Mouse (Mus musculus) neural tube, embryonic 14.5 days (tissue): ENCODE measurements around the gene Galnt11. TPM values are rescaled to one million over a fixed set of nuclear protein-coding genes. Genes with fewer than 3 reads are reported as not detected.

Experiments used
- ATAC-seq: fragments of 200-750 bp; cut with Nextera tagmentation; 2 replicates; pipeline ENCODE4 v1.8.0; 2017; ENCODE audit warnings: low read depth, mild to moderate bottlenecking, moderate TSS enrichment, moderate library complexity
- H3K27ac ChIP-seq: fragments of 300-500 bp; sonication (generic); 2 replicates; pipeline ENCODE4 v1.5.1; 2014; ENCODE audit warnings: low read depth, mild to moderate bottlenecking, control low read depth, low read length, moderate library complexity, mixed read lengths
- H3K27me3 ChIP-seq: fragments of 300-500 bp; sonication (generic); 2 replicates; pipeline ENCODE4 v1.6.1; 2014; ENCODE audit warnings: low read length; ENCODE audit not compliant: control insufficient read depth, insufficient read depth
- H3K36me3 ChIP-seq: fragments of 300-500 bp; sonication (generic); 2 replicates; pipeline ENCODE4 v1.6.1; 2014; ENCODE audit warnings: low read length, mixed read lengths; ENCODE audit not compliant: control insufficient read depth, insufficient read depth
- H3K4me1 ChIP-seq: fragments of 300-500 bp; sonication (generic); 2 replicates; pipeline ENCODE4 v1.6.1; 2014; ENCODE audit warnings: low read length; ENCODE audit not compliant: control insufficient read depth, insufficient read depth
- H3K4me2 ChIP-seq: fragments of 300-500 bp; sonication (generic); 2 replicates; pipeline ENCODE4 v1.6.1; 2014; ENCODE audit warnings: mild to moderate bottlenecking, low read depth, low read length, control low read depth
- H3K4me3 ChIP-seq: fragments of 300-500 bp; sonication (generic); 2 replicates; pipeline ENCODE4 v1.5.1; 2014; ENCODE audit warnings: low read depth, low read length, control low read depth, mixed read lengths
- H3K9ac ChIP-seq: fragments of 300-500 bp; sonication (generic); replicated peaks from 2 replicates; pipeline ENCODE4 v1.6.1; 2014; ENCODE audit warnings: low read depth, mild to moderate bottlenecking, control low read depth, low read length, mixed read lengths
- H3K9me3 ChIP-seq: fragments of 300-500 bp; sonication (generic); 2 replicates; pipeline ENCODE4 v1.6.1; 2016; ENCODE audit warnings: low read length; ENCODE audit not compliant: control insufficient read depth
- WGBS: fragments of 180-500 bp; shearing (Covaris S2); extraction: QIAGEN DNeasy Blood & Tissue Kit; methylation state at CpG from one replicate; pipeline ENCODE4 v1.1.7; 2014; 5-methylcytosine and 5-hydroxymethylcytosine counted together
- polyA plus RNA-seq: library from polyadenylated mRNA; unstranded; fragments of >200 nt; fragmentation: Nextera tagmentation; extraction: Ambion mirVana; gene quantifications from 2 replicates; pipeline ENCODE4 v1.2.1, GENCODE M21; 2014

Galnt11 gene
- polyA plus RNA-seq, 1 experiment from 2014 or later: 69.0 TPM

GRCm38 (mm10) chr5:25246473-25246865, 24.8 kb downstream of the Galnt11 start:
- Histone ChIP-seq H3K4me3 (no peak overlapping the region), H3K4me1 (no peaks in the 10 kb centered on the region), H3K9me3 (no peaks in the 10 kb centered on the region), H3K27ac (no peak overlapping the region), H3K4me2 (no peak overlapping the region), H3K9ac (no peak overlapping the region), H3K27me3 (no peaks in the 10 kb centered on the region), H3K36me3 (peaks cover 21% of the 10 kb centered on the region)
- 82% methylated on average over 1 of the region's 1 CpGs for WGBS
- ATAC-seq: no peak

DNA sequence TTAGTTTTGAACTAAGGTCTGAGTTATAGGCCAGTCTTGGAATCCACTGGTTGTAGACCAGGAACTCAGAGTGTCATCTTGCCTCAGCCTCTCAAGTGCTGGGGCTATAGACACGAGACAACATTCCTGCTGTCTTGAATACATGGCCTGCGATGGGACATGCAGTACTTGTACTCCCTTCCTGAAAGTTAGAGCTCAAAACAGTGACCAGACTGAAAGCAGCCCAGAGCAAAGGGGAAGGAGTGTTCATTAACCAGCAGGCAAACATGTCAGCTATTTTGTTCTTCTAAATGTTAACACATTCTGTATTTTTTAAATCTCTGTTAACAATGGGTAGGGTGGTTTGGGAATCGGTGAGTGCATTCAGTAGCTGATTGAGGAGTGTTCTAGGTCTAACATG, 25.3 kb downstream of the Galnt11 start:
- H3K9ac ChIP-seq: no peak overlapping the region

GRCm38 (mm10) chr5:25252423-25252822, 30.7 kb downstream of the Galnt11 start:
- Histone ChIP-seq H3K4me2 (no peak overlapping the region), H3K27me3 (no peaks in the 10 kb centered on the region), H3K9ac (no peak overlapping the region), H3K9me3 (no peaks in the 10 kb centered on the region), H3K36me3 (peaks cover 59% of the 10 kb centered on the region), H3K4me3 (no peak overlapping the region), H3K27ac (no peak overlapping the region), H3K4me1 (no peaks in the 10 kb centered on the region)
- 81% methylated on average over 2 of the region's 2 CpGs for WGBS
- ATAC-seq: no peak

More for the DNA sequence above, 25.3 kb downstream of the Galnt11 start:
- Histone ChIP-seq H3K27me3 (no peaks in the 10 kb centered on the region), H3K36me3 (peaks cover 27% of the 10 kb centered on the region), H3K4me3 (no peak overlapping the region), H3K4me1 (no peaks in the 10 kb centered on the region), H3K9me3 (no peaks in the 10 kb centered on the region), H3K27ac (no peak overlapping the region), H3K4me2 (no peak overlapping the region)
- no peak for ATAC-seq
- WGBS: 89% methylated on average over 3 of the region's 3 CpGs

- H3K4me1 ChIP-seq: no peaks in the 10 kb centered on the region
- WGBS: 93% methylated on average over 8 of the region's 8 CpGs
- H3K4me2 ChIP-seq: no peak overlapping the region
- H3K4me3 ChIP-seq: no peak overlapping the region
- H3K9ac ChIP-seq: no peak overlapping the region
- no peaks in the 10 kb centered on the region for H3K27me3 ChIP-seq
- no peak overlapping the region for H3K27ac ChIP-seq
- no peaks in the 10 kb centered on the region for H3K9me3 ChIP-seq
- H3K36me3 ChIP-seq: peaks cover 62% of the 10 kb centered on the region
- ATAC-seq: no peak
These were observed 31.3 kb downstream of the Galnt11 start for GRCm38 (mm10) chr5:25252825-25253544.

DNA sequence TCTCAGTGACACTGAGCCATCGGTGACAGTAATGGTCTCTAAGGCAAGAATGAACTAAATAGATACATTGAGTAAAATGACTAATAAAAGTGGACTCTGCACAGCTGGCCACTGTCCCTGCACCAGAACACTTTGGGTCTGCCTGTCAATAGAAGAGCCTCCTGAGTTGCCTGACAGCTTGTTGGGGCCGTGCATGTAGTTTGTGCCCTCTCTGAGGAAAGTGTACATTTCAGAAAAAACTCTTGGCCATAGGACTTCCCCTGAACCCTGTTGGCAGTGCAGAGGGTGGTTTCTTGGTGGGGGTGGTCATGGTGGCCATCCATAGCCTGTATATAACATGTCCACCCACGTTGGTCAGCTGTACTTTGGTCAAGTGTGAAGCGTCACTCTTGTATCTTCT, 32.8 kb downstream of the Galnt11 start:
- Histone ChIP-seq H3K4me3 (no peak overlapping the region), H3K9ac (no peak overlapping the region), H3K36me3 (peaks cover 74% of the 10 kb centered on the region), H3K9me3 (no peaks in the 10 kb centered on the region), H3K4me2 (no peak overlapping the region), H3K27ac (no peak overlapping the region), H3K27me3 (no peaks in the 10 kb centered on the region), H3K4me1 (no peaks in the 10 kb centered on the region)
- WGBS: 92% methylated on average over 4 of the region's 4 CpGs
- ATAC-seq: no peak

DNA sequence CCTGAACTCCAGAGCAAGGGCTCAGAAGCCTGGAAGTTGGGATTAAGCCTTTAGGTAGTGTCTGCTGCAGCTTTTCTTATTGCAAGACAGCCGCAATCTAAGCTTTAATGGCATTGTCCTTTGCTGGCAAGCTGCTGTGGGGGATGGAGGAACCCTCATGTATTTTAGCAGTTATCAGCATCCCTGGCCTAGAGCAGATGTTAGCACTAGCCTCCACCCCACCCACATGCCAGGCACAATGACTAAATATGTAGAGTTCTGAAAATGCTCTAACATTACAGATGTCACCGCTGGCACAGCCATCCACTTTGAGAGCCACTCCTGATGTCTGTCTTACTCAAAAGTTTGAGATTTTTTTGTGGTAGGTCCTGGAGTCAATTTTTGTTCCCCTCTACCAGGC, 35.0 kb downstream of the Galnt11 start:
- no peak for ATAC-seq
- no peak overlapping the region for H3K4me3 ChIP-seq
- no peak overlapping the region for H3K4me2 ChIP-seq
- H3K4me1 ChIP-seq: no peaks in the 10 kb centered on the region
- no peak overlapping the region for H3K9ac ChIP-seq
- 92% methylated on average over 2 of the region's 2 CpGs for WGBS
- no peaks in the 10 kb centered on the region for H3K27me3 ChIP-seq
- peaks cover 60% of the 10 kb centered on the region for H3K36me3 ChIP-seq
- no peaks in the 10 kb centered on the region for H3K9me3 ChIP-seq
- no peak overlapping the region for H3K27ac ChIP-seq

DNA sequence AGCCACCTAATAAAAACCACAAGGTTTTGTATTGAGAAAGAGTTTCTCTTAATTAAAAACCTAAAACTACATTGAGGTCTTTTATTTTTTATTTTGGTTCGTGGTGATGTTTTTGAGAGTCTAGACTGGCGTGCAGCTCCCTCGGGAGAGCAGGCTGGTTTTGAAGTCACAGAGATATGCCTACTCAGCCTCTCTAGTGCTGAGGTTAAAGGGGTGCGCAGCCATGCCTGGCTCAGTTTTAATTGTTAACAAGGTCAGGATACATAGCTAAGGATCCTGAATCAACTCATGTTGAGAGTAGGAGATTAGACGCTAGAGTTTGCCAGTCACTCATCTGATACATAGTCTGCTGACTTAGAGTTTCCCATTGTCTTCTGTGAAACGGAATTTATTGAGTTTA, 39.7 kb downstream of the Galnt11 start:
- Histone ChIP-seq H3K27me3 (no peaks in the 10 kb centered on the region), H3K36me3 (peaks cover 63% of the 10 kb centered on the region)
- 92% methylated on average over 6 of the region's 6 CpGs for WGBS

GRCm38 (mm10) chr5:25262266-25262665, 40.6 kb downstream of the Galnt11 start:
- H3K9me3 ChIP-seq: no peaks in the 10 kb centered on the region

More for the DNA sequence above, 39.7 kb downstream of the Galnt11 start:
- no peak overlapping the region for H3K27ac ChIP-seq
- no peak for ATAC-seq
- H3K9me3 ChIP-seq: no peaks in the 10 kb centered on the region
- H3K4me2 ChIP-seq: no peak overlapping the region
- no peak overlapping the region for H3K4me3 ChIP-seq
- H3K9ac ChIP-seq: no peak overlapping the region
- no peaks in the 10 kb centered on the region for H3K4me1 ChIP-seq

DNA sequence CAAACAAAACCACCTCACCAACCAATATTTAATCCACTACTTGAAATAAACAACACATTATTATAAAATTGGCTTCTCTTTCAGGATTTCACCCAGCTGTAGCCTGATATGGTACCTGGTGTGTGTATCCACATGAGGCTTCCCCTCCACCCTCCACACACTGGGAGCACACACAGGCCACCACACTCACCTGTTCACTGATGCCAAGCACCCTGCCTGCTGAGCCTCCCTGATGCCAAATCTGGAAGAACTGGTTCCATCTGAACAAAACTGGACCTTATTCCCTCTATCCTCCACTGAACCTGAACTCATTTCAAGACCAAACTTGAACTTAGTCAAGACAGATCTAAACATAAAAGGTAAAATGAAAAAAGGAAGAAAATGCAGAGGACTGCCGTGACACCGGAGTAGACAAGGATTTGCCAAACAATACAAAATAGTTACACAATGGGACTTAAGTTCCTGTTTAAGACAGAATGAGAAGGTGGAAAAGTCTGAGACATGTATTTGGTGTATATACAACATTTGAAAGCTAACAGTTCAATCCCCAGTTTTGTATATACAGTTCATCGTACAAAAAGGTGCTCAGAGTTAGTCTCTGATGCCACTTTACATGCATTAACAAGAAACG, 46.7 kb downstream of the Galnt11 start:
- no peak overlapping the region for H3K4me2 ChIP-seq
- 95% methylated on average over 4 of the region's 4 CpGs for WGBS
- H3K27ac ChIP-seq: no peak overlapping the region
- H3K9ac ChIP-seq: no peak overlapping the region
- no peaks in the 10 kb centered on the region for H3K9me3 ChIP-seq
- H3K4me1 ChIP-seq: no peaks in the 10 kb centered on the region
- ATAC-seq: no peak
- H3K27me3 ChIP-seq: no peaks in the 10 kb centered on the region
- peaks cover 54% of the 10 kb centered on the region for H3K36me3 ChIP-seq
- no peak overlapping the region for H3K4me3 ChIP-seq

More at GRCm38 (mm10) chr5:25262266-25262665, 40.6 kb downstream of the Galnt11 start:
- no peak overlapping the region for H3K4me3 ChIP-seq
- no peak overlapping the region for H3K4me2 ChIP-seq
- H3K27me3 ChIP-seq: no peaks in the 10 kb centered on the region
- H3K27ac ChIP-seq: no peak overlapping the region
- 86% methylated on average over 7 of the region's 7 CpGs for WGBS
- peaks cover 61% of the 10 kb centered on the region for H3K36me3 ChIP-seq
- H3K4me1 ChIP-seq: no peaks in the 10 kb centered on the region
- H3K9ac ChIP-seq: no peak overlapping the region
- ATAC-seq: no peak
